Mouse (Mus musculus) limb, embryonic 11.5 days (tissue): Measurements from ENCODE around the gene Mmp24. TPM values are rescaled to one million over a fixed set of nuclear protein-coding genes. Genes with fewer than 3 reads are reported as not detected.
A peak's percentile ranks its signal among the peaks of the same experiment; 100 is the strongest.
"Not testable (repeated sequence)": the region's sequence is repeated elsewhere in the genome, so short reads cannot be mapped to it uniquely, and the experiment has no call there.

Source experiments
- ATAC-seq: fragments of 200-750 bp; cut with Nextera tagmentation; 2 replicates; pipeline ENCODE4 v1.8.0; 2017; ENCODE audit warnings: low read depth; ENCODE audit not compliant: insufficient number of reproducible peaks, low FRiP score, low TSS enrichment
- DNase-seq: peaks from one replicate; pipeline ENCODE4 v3.0.0-alpha.2; 2015; ENCODE audit warnings: low spot score
- H3K27ac ChIP-seq: fragments of 300-500 bp; sonication (generic); replicated peaks from 2 replicates; pipeline ENCODE4 v1.5.1; 2014; ENCODE audit warnings: low read depth, mild to moderate bottlenecking, low read length
- H3K27me3 ChIP-seq: fragments of 300-500 bp; sonication (generic); 2 replicates; pipeline ENCODE4 v1.6.1; 2014; ENCODE audit warnings: mild to moderate bottlenecking, low read length, mixed read lengths; ENCODE audit not compliant: control insufficient read depth, insufficient read depth
- H3K36me3 ChIP-seq: fragments of 300-500 bp; sonication (generic); 2 replicates; pipeline ENCODE4 v1.6.1; 2014; ENCODE audit warnings: mild to moderate bottlenecking, low read length, moderate library complexity, mixed read lengths; ENCODE audit not compliant: control insufficient read depth, insufficient read depth
- H3K4me1 ChIP-seq: fragments of 300-500 bp; sonication (generic); 2 replicates; pipeline ENCODE4 v1.6.1; 2014; ENCODE audit warnings: low read length, mixed read lengths; ENCODE audit not compliant: control insufficient read depth, insufficient read depth
- H3K4me2 ChIP-seq: fragments of 300-500 bp; sonication (generic); 2 replicates; pipeline ENCODE4 v1.6.1; 2014; ENCODE audit warnings: low read depth, mild to moderate bottlenecking, moderate library complexity; ENCODE audit not compliant: severe bottlenecking
- H3K4me3 ChIP-seq: fragments of 300-500 bp; sonication (generic); 2 replicates; pipeline ENCODE4 v1.5.1; 2014; ENCODE audit warnings: low read depth, low read length
- H3K9ac ChIP-seq: fragments of 300-500 bp; sonication (generic); 2 replicates; pipeline ENCODE4 v1.6.1; 2014; ENCODE audit warnings: mild to moderate bottlenecking, low read length
- H3K9me3 ChIP-seq: fragments of 300-500 bp; sonication (generic); 2 replicates; pipeline ENCODE4 v1.6.1; 2016; ENCODE audit warnings: low read length; ENCODE audit not compliant: control insufficient read depth
- WGBS: fragments of 180-500 bp; shearing (Covaris S2); extraction: QIAGEN DNeasy Blood & Tissue Kit; methylation state at CpG from one replicate; pipeline ENCODE4 v1.1.7; 2014; 5-methylcytosine and 5-hydroxymethylcytosine counted together
- polyA plus RNA-seq: library from polyadenylated mRNA; unstranded; fragments of >200 nt; fragmentation: Nextera tagmentation; extraction: Ambion mirVana; gene quantifications from 2 replicates; pipeline ENCODE4 v1.2.1, GENCODE M21; 2014

The Mmp24 gene
- polyA plus RNA-seq: not detected in 2 replicates

GRCm38 (mm10) chr2:155774927-155775684 lies at the start of gene Mmp24:
TSS of gene Mmp24 (plus strand) at chr2:155775342.
- H3K27ac ChIP-seq: no peak within 1 kb of the TSS
- 0 out of 2 replicates have a peak, but pooled peaks cover 4% of the 10 kb centered on the region for H3K4me1 ChIP-seq
- ATAC-seq (no peak), DNase-seq (peak; percentile 26)
- H3K9ac ChIP-seq: no peak within 1 kb of the TSS
- no peaks in the 10 kb centered on the region for H3K9me3 ChIP-seq
- H3K4me2 ChIP-seq: peak within 1 kb of the TSS; percentile 97
- H3K36me3 ChIP-seq: no peaks in the 10 kb centered on the region
- peaks cover 24% of the 10 kb centered on the region for H3K27me3 ChIP-seq
- H3K4me3 ChIP-seq: peak within 1 kb of the TSS; percentile 37; the same call in 1 of the 2 replicates
- WGBS: 3% methylated on average over 25 of the region's 100 CpGs

GRCm38 (mm10) chr2:155726302-155726701 lies 48.8 kb upstream of the Mmp24 start:
- Histone ChIP-seq H3K4me2 (no peak overlapping the region), H3K36me3 (no peaks in the 10 kb centered on the region), H3K9me3 (no peaks in the 10 kb centered on the region), H3K27ac (no peak overlapping the region), H3K9ac (no peak overlapping the region), H3K27me3 (no peaks in the 10 kb centered on the region), H3K4me1 (no peaks in the 10 kb centered on the region), H3K4me3 (no peak overlapping the region)
- no peak for ATAC-seq
- DNase-seq: no peak
- WGBS: 83% methylated on average over 7 of the region's 7 CpGs

- no peak overlapping the region for H3K27ac ChIP-seq
- no peak for DNase-seq
- no peak overlapping the region for H3K4me3 ChIP-seq
- H3K36me3 ChIP-seq: no peaks in the 10 kb centered on the region
- no peak for ATAC-seq
- no peaks in the 10 kb centered on the region for H3K9me3 ChIP-seq
- WGBS: 75% methylated on average over 7 of the region's 7 CpGs
- no peak overlapping the region for H3K9ac ChIP-seq
- no peak overlapping the region; the same call in 1 of the 2 replicates for H3K4me2 ChIP-seq
- H3K27me3 ChIP-seq: no peaks in the 10 kb centered on the region
- no peaks in the 10 kb centered on the region for H3K4me1 ChIP-seq
Measured at GRCm38 (mm10) chr2:155727764-155728395, 47.3 kb upstream of the Mmp24 start.

GRCm38 (mm10) chr2:155728742-155729141 lies 46.4 kb upstream of the Mmp24 start:
- no peak for ATAC-seq
- peak overlapping the region; percentile 90 for H3K4me3 ChIP-seq
- H3K27me3 ChIP-seq: no peaks in the 10 kb centered on the region
- no peak for DNase-seq
- WGBS: 7% methylated on average over 15 of the region's 15 CpGs
- no peaks in the 10 kb centered on the region for H3K36me3 ChIP-seq
- no peak overlapping the region for H3K27ac ChIP-seq
- no peaks in the 10 kb centered on the region for H3K4me1 ChIP-seq
- no peaks in the 10 kb centered on the region for H3K9me3 ChIP-seq
- H3K4me2 ChIP-seq: peak overlapping the region; percentile 91
- peak overlapping the region; percentile 54 for H3K9ac ChIP-seq

- Histone ChIP-seq H3K27me3 (no peaks in the 10 kb centered on the region), H3K4me2 (peak within 1 kb of the TSS; percentile 91), H3K4me3 (peak within 1 kb of the TSS; percentile 90), H3K27ac (no peak within 1 kb of the TSS), H3K4me1 (no peaks in the 10 kb centered on the region), H3K9ac (peak within 1 kb of the TSS; percentile 54), H3K9me3 (no peaks in the 10 kb centered on the region), H3K36me3 (no peaks in the 10 kb centered on the region)
- ATAC-seq (peak; percentile 83; the same call in 1 of the 2 replicates), DNase-seq (peak; percentile 90)
- WGBS: under 1% methylated on average over 33 of the region's 33 CpGs
Measured at GRCm38 (mm10) chr2:155729158-155729645, 45.9 kb upstream of the Mmp24 start, which contains the start of gene Edem2. TSS of gene Edem2 (minus strand) at chr2:155729475.

GRCm38 (mm10) chr2:155735080-155735479 lies 40.1 kb upstream of the Mmp24 start:
- Histone ChIP-seq H3K4me1 (no peaks in the 10 kb centered on the region), H3K27ac (no peak overlapping the region)
- ATAC-seq: no peak

GRCm38 (mm10) chr2:155735766-155736165 lies 39.4 kb upstream of the Mmp24 start, which contains the start of gene Gm17581:
TSS of gene Gm17581 (minus strand) at chr2:155735866.
- not testable (repeated sequence) for H3K27me3 ChIP-seq, H3K9me3 ChIP-seq, H3K9ac ChIP-seq, H3K4me3 ChIP-seq, H3K36me3 ChIP-seq, DNase-seq, H3K4me1 ChIP-seq, H3K27ac ChIP-seq, ATAC-seq, H3K4me2 ChIP-seq
- 83% methylated on average over 5 of the region's 5 CpGs for WGBS

More at GRCm38 (mm10) chr2:155735080-155735479, 40.1 kb upstream of the Mmp24 start:
- H3K9ac ChIP-seq: no peak overlapping the region
- WGBS: 81% methylated on average over 5 of the region's 5 CpGs
- H3K27me3 ChIP-seq: no peaks in the 10 kb centered on the region
- H3K36me3 ChIP-seq: no peaks in the 10 kb centered on the region
- no peak overlapping the region for H3K4me3 ChIP-seq
- no peak overlapping the region for H3K4me2 ChIP-seq
- no peak for DNase-seq
- H3K9me3 ChIP-seq: no peaks in the 10 kb centered on the region

GRCm38 (mm10) chr2:155736936-155737335 lies 38.2 kb upstream of the Mmp24 start:
- no peak for ATAC-seq
- Histone ChIP-seq H3K36me3 (no peaks in the 10 kb centered on the region), H3K4me3 (no peak overlapping the region)

More at GRCm38 (mm10) chr2:155736936-155737335, 38.2 kb upstream of the Mmp24 start:
- DNase-seq: no peak
- Histone ChIP-seq H3K9ac (no peak overlapping the region), H3K4me2 (no peak overlapping the region), H3K9me3 (no peaks in the 10 kb centered on the region), H3K27me3 (no peaks in the 10 kb centered on the region), H3K4me1 (no peaks in the 10 kb centered on the region), H3K27ac (no peak overlapping the region)
- 81% methylated on average over 6 of the region's 6 CpGs for WGBS
